Mouse (Mus musculus) lung, postnatal 4 days (tissue): Measurements from ENCODE around the gene Mpped1.
A peak's percentile ranks its signal among the peaks of the same experiment; 100 is the strongest.

Source experiments
- DNase-seq, 2 experiments: peaks; one replicate each; pipeline ENCODE4 v3.0.0; 2021

Mpped1 gene

DNA sequence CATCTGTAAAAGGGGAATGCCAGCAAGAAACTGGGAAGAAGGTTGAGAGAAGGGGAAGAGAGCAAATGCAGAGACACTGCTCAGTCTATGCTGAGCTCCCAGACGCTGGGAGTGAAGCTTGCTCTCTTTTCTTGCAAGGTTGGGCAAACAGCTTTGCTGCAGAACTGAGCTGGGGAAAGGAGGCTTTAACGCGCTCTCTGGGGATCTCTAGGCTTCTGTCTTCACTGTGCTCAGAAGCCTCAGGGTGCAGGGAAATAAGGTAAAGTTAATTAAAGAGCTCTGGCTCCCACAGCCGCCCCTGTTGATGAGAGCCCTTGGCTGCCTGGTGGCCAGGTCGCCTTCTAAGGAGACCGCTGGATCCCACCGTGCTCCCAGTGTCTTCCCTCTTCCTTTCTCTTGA, 17.7 kb downstream of the Mpped1 start:
- no peak for DNase-seq

DNA sequence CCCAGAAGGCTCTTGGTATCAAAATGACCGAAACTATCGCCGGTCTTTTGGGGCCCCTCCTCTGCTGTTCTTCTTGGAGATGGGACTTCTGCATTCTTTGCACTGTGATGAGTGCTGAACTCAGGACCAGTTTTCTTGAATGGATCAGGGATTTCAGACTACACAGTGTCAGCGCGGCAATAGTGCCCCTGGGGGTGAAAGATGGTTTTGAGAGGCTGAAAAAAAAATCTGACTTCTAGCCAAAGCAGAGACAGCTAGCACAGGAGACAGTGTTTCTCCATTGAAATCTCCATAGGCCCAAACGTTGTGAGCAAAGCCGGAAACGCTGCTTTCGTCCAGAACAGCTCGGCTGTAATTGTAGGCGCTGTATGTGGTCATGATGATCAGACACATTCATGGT, 19.7 kb downstream of the Mpped1 start:
- DNase-seq: no peak

DNA sequence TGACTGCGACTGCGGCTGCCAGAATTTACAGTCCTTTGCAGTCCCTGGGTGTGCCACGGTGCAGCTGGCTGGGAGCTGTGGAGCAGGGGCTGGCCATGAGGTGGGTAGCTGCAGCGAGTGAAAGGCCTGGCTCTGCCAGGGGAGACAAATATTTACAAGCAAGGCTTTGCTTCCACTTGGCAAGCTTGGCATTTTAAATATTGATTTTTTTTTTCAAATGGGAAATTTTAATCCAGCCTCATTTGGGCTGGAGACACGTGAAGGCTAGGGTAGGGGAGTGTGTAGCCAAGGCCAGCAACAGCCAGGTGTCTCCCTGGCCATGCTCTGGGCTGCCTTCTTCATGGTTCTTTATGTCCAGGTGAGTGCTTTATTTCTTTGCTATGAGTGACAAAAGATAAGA, 21.7 kb downstream of the Mpped1 start:
- DNase-seq: no peak

DNA sequence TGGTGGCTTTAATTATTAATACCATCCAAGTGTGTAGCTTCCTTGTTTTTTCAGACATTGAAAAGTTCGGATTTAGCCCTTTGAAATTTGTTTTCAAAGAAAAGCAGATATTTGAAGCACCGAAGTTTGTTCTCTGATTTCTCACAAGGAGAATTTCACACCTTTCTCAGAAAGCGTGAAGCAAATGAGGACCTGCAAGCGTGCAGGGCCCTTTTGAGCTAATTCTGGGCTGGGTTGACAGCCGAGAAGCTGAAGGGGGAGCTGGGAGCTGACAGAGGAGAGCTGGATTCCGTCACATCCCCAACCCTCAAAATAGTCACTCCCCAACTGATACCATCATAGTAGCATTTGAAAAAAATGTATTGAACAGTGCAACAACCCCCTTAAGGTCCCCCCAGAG, 34.8 kb downstream of the Mpped1 start:
- DNase-seq: no peak

DNA sequence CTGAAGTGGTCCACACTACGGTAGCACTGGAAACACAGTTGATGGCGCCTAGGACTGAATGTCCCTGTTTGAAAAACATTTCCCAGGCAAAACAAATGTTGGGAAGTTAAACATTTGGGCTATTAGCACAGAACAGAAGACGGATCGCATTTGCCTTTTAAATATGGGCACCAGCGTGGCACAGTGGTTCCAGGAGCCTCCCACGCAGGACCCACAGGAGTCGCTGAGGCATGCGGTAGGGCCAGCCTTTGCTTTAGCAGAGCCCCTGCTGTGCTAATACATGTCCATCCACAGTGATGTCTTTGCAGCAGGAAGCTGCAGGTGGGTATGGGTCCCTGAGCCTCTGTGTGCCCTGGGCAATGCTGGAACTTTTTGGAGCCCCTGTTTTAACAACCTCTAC, 48.7 kb downstream of the Mpped1 start:
- DNase-seq: no peak

DNA sequence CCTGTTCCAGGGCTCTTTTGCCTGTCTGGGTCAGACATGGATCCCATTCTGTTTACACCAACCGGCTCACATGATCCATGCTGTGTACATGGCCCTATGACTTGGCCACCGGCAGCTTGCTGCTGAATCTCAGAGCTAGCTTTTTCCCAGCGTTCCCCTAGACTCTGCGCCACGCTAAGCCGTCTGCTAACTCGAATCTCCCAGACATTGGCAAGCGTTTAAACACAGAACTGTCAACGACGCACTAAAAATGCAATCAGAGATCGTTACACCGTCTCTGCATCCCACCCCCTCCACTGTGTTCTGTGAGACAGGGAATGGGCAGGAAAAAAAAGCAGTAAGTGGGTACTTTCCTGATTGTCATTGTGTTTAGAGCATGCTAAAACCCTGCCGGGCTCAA, 50.0 kb downstream of the Mpped1 start:
- DNase-seq: peak in 1 of 2 experiments; percentile 33

DNA sequence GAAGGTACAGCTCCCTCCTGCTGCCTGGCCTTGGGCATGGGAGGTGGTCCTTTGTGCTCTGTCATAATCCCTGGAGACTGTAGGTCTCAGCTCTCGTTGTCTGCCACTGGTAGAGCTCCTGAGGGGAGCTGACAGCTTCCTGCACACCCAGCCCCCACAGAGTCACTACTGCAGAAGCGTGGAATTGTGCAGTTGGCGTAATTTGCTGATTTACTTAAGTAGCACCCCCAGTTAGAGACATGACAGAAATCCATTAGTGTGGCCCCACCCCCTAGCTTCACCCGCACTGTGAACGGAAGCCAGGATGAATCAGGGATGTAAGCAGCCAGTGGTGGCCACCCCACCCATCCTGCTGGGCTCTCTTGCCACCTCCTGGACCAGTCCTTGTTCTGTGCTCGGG, 53.0 kb downstream of the Mpped1 start:
- no peak for DNase-seq

DNA sequence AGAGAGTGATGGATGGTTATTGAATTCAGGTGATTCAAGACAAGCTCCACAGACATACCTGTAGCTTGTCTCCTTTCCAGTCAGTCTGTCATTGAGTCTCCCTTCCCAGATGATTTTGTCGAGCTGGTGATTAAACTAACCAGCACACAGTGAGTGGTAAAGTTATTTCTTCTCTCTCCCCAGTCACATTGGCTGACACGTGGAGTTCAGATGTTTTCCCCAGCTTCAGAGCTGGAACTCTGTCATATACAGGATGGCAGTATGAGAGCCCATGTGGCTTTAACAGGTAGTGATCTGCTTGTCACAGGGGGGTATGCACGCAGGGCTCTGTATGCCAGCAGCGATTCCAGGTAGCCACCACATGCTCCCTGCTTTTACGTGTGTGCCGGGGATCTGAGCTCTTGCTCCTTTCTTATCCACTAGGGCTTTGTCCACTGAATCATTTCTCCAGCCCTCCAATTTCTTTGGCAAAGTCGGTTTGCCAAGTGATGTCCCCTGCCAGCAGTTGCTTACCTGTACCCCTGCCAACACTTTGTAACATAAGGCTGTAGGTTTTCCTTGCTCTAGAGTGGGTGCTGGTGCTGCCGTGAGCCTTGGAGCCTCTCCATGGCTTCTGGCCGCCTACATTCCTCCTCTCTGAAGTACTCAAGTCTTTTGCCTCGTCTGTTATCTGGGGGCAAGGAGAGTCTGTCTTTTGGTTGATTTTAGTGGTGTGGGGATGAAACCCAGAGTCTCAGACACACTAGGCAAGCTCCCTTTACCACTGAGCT, 61.9 kb downstream of the Mpped1 start:
- DNase-seq: no peak

DNA sequence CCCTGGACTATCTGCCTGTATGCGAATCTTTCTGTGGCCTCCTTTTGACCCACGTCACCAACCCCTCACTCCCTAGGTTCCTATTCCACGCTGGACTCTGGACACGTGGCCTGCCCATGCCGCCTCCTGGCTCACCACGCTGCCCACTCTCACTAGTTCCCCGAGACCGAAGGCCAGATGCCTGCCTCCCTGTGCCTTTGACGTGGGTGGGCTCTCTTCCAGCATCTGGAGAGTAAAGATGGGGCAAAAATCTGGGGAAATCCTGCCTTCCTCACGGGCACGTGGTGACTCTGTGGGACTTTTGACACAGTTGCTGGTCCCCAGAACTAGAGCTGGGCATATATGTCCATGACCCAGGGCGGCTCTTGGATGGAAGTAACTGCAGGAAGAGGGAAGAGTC, 63.2 kb downstream of the Mpped1 start:
- no peak for DNase-seq

DNA sequence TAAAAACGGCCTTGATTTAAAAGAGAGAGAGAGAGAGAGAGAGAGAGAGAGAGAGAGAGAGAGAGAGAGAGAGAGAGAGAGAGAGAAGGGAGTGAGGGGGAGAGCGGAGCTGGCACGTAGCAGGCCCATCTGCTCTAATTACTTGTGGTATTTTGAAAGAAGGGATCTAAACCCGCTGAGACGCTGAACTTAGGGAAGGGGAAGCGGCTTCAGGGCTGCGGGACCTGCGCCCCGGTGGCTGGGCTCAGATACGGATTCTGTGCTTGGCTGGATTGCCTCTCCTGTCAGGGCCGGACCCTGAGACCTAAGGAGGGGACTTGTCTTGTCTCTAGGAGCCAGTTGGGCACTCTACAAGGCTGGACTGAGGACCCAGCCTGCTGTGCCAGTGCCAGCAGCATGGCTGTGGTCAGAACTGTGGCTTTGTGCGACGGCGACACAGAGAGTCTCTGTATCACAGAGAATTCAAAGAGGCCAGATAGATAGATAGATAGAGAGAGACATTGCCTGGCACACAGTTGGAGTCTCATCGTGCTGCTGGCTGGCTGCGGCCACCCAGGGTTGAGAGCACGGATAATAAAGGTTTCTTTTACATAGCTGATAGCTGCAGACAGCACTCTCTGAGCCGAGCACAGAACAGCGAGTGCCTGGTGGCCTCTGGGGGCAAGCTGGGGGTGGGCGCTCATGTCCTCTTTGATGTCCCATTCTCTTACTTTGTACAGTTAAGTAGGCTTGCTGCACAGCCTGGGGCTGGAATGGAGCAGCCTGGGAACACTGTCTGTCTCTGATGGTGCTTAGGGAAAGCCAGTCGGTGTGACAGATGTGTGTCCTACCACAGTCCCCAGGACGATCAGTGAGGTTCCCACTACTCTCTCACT, 63.9 kb downstream of the Mpped1 start:
- DNase-seq: no peak

DNA sequence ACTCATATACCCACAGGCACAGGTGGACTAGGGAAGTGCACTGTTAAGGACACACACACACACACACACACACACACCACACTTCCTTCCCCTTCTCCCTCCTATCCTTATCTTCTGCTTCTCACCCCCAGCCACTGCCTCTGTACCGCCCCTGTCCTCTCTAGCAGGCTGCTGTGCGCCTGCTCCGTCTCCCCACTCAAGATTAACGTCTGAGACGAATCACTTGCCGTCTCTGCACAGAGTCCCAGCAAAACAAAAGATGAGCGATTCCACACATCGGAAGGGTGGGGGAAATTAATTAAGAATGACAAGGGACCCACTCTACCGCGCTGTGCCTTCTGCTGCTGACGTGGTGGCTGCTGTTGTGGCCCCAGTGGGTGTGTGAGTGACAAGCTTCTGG, 66.5 kb downstream of the Mpped1 start:
- DNase-seq: no peak

DNA sequence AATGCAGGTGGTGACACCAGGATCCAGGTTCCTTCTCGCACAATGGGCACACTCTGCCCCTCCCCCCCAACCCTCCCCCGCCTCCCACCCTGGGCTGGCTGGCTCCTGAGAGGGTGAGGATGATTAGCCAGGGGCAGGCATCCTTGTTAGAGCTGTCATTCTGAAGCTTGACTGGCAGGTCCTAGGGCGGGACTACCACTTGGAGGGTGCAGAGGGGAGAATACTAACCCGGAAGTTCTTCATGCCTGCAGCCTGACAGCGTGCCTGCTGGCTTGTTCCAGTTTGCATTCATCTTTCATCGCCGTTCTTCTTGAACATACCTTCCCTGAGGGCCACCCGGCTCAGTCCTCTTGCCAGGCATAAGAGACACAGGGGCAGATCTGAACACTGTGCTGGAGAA, 67.3 kb downstream of the Mpped1 start:
- no peak for DNase-seq

DNA sequence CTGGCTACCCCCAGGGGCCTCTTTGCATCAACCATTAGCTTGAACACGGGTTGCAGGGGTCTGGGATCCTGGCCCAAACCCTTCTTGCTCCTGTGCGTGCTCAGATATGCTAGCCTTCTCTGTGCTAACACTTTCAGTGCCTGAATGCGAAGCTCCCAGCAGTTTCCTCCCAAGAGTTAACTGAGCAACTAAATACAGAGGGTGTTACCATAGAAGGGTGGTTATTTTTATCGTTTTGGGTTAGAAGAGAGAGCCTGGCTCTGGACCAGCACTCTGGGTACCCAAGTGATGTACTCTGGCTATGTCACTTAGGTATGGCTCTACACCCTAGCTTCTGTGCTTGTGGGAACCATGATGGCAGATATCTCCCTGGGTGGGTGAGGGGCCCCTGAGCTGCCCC, 68.2 kb downstream of the Mpped1 start:
- no peak for DNase-seq

DNA sequence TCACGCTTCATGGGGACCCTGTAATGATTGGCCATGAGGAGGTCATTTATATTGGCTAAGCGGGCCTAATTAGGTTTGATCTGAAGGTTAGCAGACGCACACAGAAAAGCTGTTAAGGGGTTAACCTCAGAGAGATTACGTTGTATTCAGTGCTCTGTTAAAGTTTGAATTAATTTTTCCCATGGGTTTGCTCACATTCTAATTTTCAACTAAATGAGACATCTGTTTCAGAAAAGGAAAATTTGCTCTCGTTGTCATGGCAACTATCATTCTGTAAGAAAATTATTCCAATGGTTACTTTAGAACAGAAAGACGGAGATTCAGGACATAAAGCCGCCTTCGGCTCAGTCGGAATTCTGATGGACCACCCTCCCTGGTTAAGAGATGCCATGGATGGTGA, 68.9 kb downstream of the Mpped1 start:
- DNase-seq: no peak

DNA sequence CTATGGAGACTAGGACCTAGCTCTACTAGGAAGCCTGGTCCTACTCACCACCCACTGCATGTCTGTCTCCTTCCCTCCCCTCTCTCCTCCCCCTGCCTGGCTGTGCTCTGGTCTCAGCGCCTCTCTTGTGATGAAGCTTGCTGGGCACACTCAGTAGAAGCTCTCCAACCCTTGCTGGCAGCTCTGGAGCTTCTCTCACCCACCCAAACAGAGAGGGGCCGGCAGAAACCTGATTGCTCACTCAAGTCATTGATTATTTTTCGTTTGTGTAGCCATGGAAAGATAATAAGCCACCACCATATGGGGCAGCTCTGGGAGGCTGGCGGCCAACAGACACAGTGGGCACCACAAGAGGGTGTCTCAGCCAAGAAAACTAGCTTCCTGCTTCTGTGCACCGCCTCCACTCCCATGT, 74.1 kb downstream of the Mpped1 start:
- no peak for DNase-seq

DNA sequence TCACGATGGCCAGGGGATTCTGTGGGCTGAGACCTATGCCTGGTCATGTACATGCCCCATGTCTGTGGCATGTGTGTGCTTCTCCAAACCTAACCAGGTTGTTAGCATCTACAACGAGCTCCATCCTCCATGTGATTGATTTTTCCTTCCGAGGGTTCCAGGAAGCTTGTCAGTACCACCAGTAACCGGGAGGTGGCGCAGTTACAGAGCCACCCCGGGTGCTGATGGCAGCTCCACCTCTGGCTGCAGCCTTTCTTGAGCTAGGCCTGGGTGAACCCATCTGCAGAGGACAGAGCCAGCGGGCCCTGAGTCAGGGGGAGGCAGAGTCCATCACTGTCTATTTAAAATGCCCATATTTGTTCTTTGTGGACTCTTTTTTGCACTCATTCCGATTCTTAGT, 77.9 kb downstream of the Mpped1 start:
- peak; percentile 42 to 63 for DNase-seq

DNA sequence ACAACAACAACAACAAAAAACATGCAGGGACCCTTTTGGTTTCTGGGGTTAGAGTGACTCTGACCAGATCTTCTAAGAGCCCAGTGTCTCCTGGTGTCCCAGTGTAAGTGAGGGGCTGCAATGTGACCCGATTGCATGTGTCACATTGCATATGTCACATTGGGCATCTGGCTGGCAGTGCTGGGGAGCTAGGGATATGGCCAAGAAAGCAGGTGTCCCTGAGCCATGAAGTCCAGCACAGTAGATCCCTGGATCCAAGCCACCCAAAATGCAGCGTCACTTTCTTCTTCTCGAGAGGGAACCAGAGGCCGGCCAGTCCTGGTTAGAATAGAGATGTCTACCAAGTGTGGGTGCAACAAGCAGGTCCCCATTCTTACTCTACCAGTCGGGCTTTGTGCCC, 86.4 kb downstream of the Mpped1 start:
- no peak for DNase-seq

DNA sequence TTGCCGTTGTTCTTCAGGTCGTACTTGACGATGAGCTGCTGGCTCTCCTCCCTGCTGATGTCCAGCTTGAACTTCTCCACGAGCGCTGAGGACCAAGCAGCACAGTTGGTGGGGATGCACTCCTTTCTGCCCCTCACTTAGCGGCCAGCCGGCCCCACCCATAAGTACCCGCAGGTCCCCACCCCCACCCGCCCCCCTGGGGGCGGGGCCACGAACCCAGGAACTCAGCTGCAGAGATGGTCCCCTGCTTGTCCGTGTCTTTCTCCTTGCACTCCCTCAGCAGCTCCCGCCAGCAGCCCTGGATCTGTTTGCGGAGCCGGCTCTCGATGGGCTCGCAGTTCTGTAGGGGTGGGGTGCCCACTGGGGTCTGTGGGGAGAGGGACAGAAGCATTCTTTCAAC, 91.7 kb downstream of the Mpped1 start:
- no peak for DNase-seq

DNA sequence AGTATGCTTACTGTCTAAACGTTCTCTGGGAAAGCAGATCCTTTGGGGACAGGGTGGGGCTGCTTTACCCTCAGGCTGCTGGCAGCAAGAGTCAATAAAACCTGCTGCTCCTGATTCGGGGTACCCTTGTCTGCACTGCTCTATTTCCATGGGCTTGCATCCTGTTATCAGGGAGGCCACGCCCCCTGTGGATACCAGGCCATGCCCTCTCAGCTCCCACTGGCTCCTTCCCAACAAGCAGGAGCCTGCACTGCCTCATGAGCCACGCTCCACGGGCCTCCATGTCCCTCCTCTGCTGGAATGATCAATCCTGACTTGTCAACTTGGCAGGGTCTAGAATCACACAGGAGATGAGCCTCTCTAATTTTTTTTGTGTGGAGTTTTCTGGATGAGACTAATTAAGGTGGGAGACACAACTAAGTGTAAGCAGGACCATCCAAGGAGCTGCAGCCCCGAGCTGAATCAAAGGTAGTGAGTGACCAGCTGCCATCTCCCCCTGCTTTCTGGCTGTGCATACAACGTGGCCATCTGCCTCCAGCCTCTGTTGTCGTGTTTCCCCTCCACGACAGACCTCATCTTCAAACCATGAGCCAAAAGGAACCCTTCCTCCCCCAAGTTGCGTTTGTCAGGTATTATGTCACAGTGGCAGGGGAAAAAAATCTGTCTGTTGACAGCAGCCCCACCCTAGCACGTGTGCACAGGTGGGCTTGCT, 98.0 kb downstream of the Mpped1 start:
- DNase-seq: no peak

DNA sequence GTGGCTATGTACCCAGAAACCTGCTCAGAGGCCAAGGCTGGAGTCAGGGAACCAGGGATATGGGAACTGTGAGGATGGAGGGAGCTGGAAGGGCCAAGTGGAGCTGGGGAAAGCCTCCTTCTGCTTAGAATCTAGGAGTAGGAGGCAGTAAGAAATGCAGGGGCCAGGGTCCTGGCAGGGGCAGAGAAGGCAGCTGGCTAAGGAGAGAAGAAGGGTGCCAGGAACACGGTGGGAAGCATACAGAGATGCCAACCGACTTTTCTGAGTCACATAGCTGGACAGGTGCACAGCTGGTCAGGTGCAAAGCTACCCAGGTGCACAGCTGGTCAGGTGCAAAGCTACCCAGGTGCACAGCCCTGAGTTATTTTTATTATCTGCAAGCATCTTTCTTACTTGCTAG, 98.6 kb downstream of the Mpped1 start:
- no peak for DNase-seq

DNA sequence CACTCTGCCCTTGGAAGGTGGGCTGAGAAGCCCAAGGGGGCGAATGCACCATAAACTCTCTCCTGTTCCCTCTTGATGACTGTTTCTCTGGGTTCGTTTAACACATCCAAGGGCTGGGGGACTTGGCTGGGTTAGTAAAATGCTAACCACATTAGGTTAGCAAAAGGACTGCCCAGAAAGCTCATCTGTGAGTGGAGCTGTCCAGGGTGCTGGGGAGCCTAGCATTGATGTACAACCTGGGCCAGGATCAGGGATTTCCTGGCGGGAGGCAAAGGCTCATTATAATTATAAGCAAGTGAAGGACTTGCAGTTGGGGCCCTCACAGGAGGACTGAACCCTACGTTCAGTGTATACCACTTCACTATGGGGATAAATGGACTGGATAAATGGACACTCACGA, 100.6 kb downstream of the Mpped1 start:
- DNase-seq: peak in 1 of 2 experiments; percentile 37

DNA sequence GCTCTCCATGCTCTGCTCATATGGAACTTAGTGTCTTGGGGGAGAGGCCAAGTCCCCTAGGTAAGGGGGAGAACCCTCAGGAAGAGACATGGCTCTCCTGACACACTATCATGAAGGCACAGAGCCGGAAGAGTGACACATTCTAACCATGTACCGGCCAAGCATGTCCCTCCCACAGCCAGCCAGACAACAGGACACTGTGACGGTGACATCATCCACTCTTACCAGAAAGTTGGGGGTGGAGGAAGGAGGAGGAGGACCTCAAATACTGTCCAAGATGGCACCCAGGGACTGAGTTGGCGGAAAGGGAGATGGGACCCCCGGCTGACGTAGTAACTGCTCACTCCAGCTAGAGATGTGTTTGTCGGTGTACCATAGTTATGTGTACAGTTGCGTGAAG, 104.6 kb downstream of the Mpped1 start:
- no peak for DNase-seq

DNA sequence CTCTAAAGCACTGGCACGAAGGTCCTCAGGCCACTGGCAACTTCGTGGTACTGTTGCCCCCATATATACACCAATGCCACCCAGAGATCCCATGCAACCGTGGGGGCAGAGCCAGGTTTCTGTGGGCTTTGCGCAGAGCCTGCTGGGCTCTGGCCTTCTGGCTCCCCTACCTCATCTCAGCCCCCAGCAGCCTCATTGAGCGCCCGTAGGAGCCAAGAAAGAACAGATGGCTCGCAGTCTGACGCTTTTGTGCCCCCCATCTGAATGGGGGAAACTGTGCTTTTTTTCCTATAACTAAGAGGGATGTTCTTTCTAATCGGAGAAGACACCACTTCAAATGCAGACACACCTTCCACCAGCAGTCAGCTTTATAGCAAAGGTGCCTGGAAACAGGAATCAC, 105.0 kb downstream of the Mpped1 start:
- no peak for DNase-seq

DNA sequence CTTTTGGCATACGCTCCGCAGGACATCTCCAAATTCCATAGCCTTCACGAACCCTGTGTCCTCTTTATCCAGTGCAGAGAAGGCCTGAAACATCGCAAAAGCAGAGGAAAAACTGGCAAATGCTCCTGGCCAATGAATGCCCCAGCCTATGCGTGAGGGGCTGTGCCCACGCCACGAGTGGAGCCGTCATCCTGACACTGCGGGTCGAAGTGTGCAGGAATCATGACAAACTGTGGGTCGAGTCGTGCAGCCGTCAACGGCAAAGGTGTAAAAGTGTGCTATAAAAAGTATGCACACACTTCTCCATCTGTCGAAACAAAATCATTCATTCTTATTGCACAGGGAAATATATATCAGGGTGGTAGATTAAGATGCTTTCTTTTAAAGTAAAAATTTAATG, 113.6 kb downstream of the Mpped1 start:
- DNase-seq: no peak
